Comparison of ENCODE assay signal across 24 mouse cellular contexts in genomic region chr8:89664911-89665689, GRCm38 (mm10).
A peak's percentile ranks its signal among the peaks of the same experiment; 100 is the strongest.
DNase-seq lines count a peak whose midpoint lies in the region; ATAC-seq and TF ChIP-seq lines count a peak whose summit lies in the region.
"Had no signal": no experiment of that assay in that cellular context is flagged by ENCODE, and none has a peak within 500 bp of the region (broad histone marks: within the 10 kb centered on the region; RNA-seq: fewer than 3 reads in every experiment).

No protein-coding gene starts in this region.

- H3K9me3 ChIP-seq in intestine, embryonic 15.5 days = no peaks in the 10 kb centered on the region
- no peaks in the 10 kb centered on the region for H3K9me3 ChIP-seq in intestine, postnatal 0 days (ENCODE audit: control insufficient read depth)
- H3K9me3 ChIP-seq in liver, embryonic 12.5 days (replicated peaks) = no peaks in the 10 kb centered on the region
- no peaks in the 10 kb centered on the region for H3K9me3 ChIP-seq in stomach, embryonic 15.5 days
- no peaks in the 10 kb centered on the region for H3K9me3 ChIP-seq in stomach, postnatal 0 days (ENCODE audit: control insufficient read depth, low read length)
- H3K9me3 ChIP-seq in limb, embryonic 10.5 days (replicated peaks) = no peaks in the 10 kb centered on the region
- H3K9me3 ChIP-seq: embryonic facial prominence, embryonic 13.5 days; embryonic facial prominence, embryonic 15.5 days; forebrain, embryonic 10.5 days; forebrain, embryonic 12.5 days had no signal

- no peak overlapping the region for H3K9ac ChIP-seq in intestine, embryonic 15.5 days
- H3K9ac ChIP-seq in intestine, postnatal 0 days (ENCODE audit: low read depth, low read length) = no peak overlapping the region
- no peak overlapping the region for H3K9ac ChIP-seq in liver, adult 2 months (ENCODE audit: low read depth, low read length)
- H3K9ac ChIP-seq in liver, embryonic 12.5 days = no peak overlapping the region
- no peak overlapping the region for H3K9ac ChIP-seq in stomach, embryonic 15.5 days
- no peak overlapping the region for H3K9ac ChIP-seq in stomach, postnatal 0 days (ENCODE audit: low read length)
- H3K9ac ChIP-seq: embryonic facial prominence, embryonic 13.5 days; embryonic facial prominence, embryonic 15.5 days; forebrain, embryonic 12.5 days had no signal

- no peak overlapping the region for H3K4me3 ChIP-seq in intestine, embryonic 15.5 days (replicated peaks)
- no peak overlapping the region for H3K4me3 ChIP-seq in intestine, postnatal 0 days (ENCODE audit: low read depth, low read length)
- H3K4me3 ChIP-seq in liver, adult 2 months (ENCODE audit: insufficient read depth, low read depth, low read length) = no peak overlapping the region
- no peak overlapping the region for H3K4me3 ChIP-seq in liver, embryonic 12.5 days
- no peak overlapping the region for H3K4me3 ChIP-seq in stomach, embryonic 15.5 days (replicated peaks)
- H3K4me3 ChIP-seq in stomach, postnatal 0 days (ENCODE audit: low read depth, low read length) = no peak overlapping the region
- no peak overlapping the region for H3K4me3 ChIP-seq in limb, embryonic 10.5 days
- H3K4me3 ChIP-seq: embryonic facial prominence, embryonic 13.5 days; embryonic facial prominence, embryonic 15.5 days; erythroblast, embryonic 14.5 days; forebrain, embryonic 10.5 days; forebrain, embryonic 12.5 days had no signal

- ATAC-seq in intestine, embryonic 15.5 days = peak; percentile 81
- no peak for ATAC-seq in intestine, postnatal 0 days
- no peak for ATAC-seq in liver, embryonic 12.5 days
- peak; percentile 39; the same call in 1 of the 2 replicates for ATAC-seq in stomach, embryonic 15.5 days (ENCODE audit: insufficient read depth, low FRiP score, low read depth)
- ATAC-seq in stomach, postnatal 0 days (ENCODE audit: low FRiP score, low TSS enrichment) = no peak
- ATAC-seq: forebrain, embryonic 14.5 days had no signal

- peaks cover 4% of the 10 kb centered on the region; the same call in 1 of the 2 replicates for H3K4me1 ChIP-seq in intestine, embryonic 15.5 days (replicated peaks)
- H3K4me1 ChIP-seq in intestine, postnatal 0 days (replicated peaks; ENCODE audit: control insufficient read depth, insufficient read depth, low read length) = no peaks in the 10 kb centered on the region
- H3K4me1 ChIP-seq in liver, adult 2 months (ENCODE audit: control insufficient read depth, insufficient read depth, low read length) = peaks cover 2% of the 10 kb centered on the region
- no peaks in the 10 kb centered on the region for H3K4me1 ChIP-seq in liver, embryonic 12.5 days
- no peaks in the 10 kb centered on the region for H3K4me1 ChIP-seq in stomach, embryonic 15.5 days
- no peaks in the 10 kb centered on the region for H3K4me1 ChIP-seq in stomach, postnatal 0 days (replicated peaks; ENCODE audit: control insufficient read depth, insufficient read depth)
- H3K4me1 ChIP-seq in limb, embryonic 10.5 days = peaks cover 13% of the 10 kb centered on the region
- H3K4me1 ChIP-seq: embryonic facial prominence, embryonic 15.5 days; forebrain, embryonic 12.5 days had no signal

- H3K36me3 ChIP-seq in intestine, embryonic 15.5 days = no peaks in the 10 kb centered on the region
- H3K36me3 ChIP-seq in intestine, postnatal 0 days (ENCODE audit: control insufficient read depth, insufficient read depth) = no peaks in the 10 kb centered on the region
- no peaks in the 10 kb centered on the region for H3K36me3 ChIP-seq in liver, adult 2 months (ENCODE audit: control insufficient read depth, insufficient read depth, low read length)
- H3K36me3 ChIP-seq in liver, embryonic 12.5 days = no peaks in the 10 kb centered on the region
- no peaks in the 10 kb centered on the region for H3K36me3 ChIP-seq in stomach, embryonic 15.5 days
- no peaks in the 10 kb centered on the region for H3K36me3 ChIP-seq in stomach, postnatal 0 days (ENCODE audit: control insufficient read depth, insufficient read depth, low read length)
- no peaks in the 10 kb centered on the region for H3K36me3 ChIP-seq in limb, embryonic 10.5 days
- H3K36me3 ChIP-seq: embryonic facial prominence, embryonic 13.5 days; embryonic facial prominence, embryonic 15.5 days; forebrain, embryonic 10.5 days; forebrain, embryonic 12.5 days had no signal

- TF ChIP-seq POLR2A in liver, adult 2 months (IDR thresholded peaks at IDR 0.05; ENCODE audit: extremely low read depth, insufficient read depth, low read length) = no peak

- no peak overlapping the region for H3K27ac ChIP-seq in intestine, embryonic 15.5 days
- no peak overlapping the region for H3K27ac ChIP-seq in intestine, postnatal 0 days (ENCODE audit: low read depth, low read length)
- H3K27ac ChIP-seq in liver, adult 2 months (replicated peaks; ENCODE audit: insufficient read depth, low read depth, low read length) = no peak overlapping the region
- no peak overlapping the region for H3K27ac ChIP-seq in liver, embryonic 12.5 days
- no peak overlapping the region for H3K27ac ChIP-seq in stomach, embryonic 15.5 days
- H3K27ac ChIP-seq in stomach, postnatal 0 days (replicated peaks) = no peak overlapping the region
- 0 out of 2 replicates have a peak overlapping the region, but pooled peaks have one; percentile 5 for H3K27ac ChIP-seq in limb, embryonic 10.5 days
- H3K27ac ChIP-seq: embryonic facial prominence, embryonic 13.5 days; embryonic facial prominence, embryonic 15.5 days; forebrain, embryonic 10.5 days; forebrain, embryonic 12.5 days had no signal

- H3K79me2 ChIP-seq in liver, adult 2 months (ENCODE audit: control insufficient read depth, insufficient read depth, low read length) = no peaks in the 10 kb centered on the region

- WGBS in intestine, embryonic 15.5 days = 59% methylated on average over 9 of the region's 9 CpGs
- 37% methylated on average over 9 of the region's 9 CpGs for WGBS in intestine, postnatal 0 days
- WGBS in liver, adult 2 months = 51% methylated on average over 9 of the region's 9 CpGs
- 69% methylated on average over 9 of the region's 9 CpGs for WGBS in liver, embryonic 12.5 days (ENCODE audit: insufficient replicate concordance)
- 64% methylated on average over 9 of the region's 9 CpGs for WGBS in stomach, embryonic 15.5 days
- 56% methylated on average over 9 of the region's 9 CpGs for WGBS in stomach, postnatal 0 days
- WGBS in limb, embryonic 10.5 days = 89% methylated on average over 9 of the region's 9 CpGs

- no peaks in the 10 kb centered on the region for H3K27me3 ChIP-seq in intestine, embryonic 15.5 days (replicated peaks)
- no peaks in the 10 kb centered on the region for H3K27me3 ChIP-seq in intestine, postnatal 0 days (replicated peaks; ENCODE audit: control insufficient read depth, insufficient read depth, low read length)
- peaks cover under 1% of the 10 kb centered on the region; the same call in 1 of the 2 replicates for H3K27me3 ChIP-seq in liver, adult 2 months (ENCODE audit: control insufficient read depth, insufficient read depth, low read length)
- peaks cover 4% of the 10 kb centered on the region; the same call in 1 of the 2 replicates for H3K27me3 ChIP-seq in liver, embryonic 12.5 days (replicated peaks)
- H3K27me3 ChIP-seq in stomach, embryonic 15.5 days (replicated peaks) = no peaks in the 10 kb centered on the region
- no peaks in the 10 kb centered on the region for H3K27me3 ChIP-seq in stomach, postnatal 0 days (ENCODE audit: control insufficient read depth, insufficient read depth, low read length)
- H3K27me3 ChIP-seq in limb, embryonic 10.5 days (ENCODE audit: low read depth, poor library complexity, severe bottlenecking) = peaks cover 16% of the 10 kb centered on the region
- H3K27me3 ChIP-seq: embryonic facial prominence, embryonic 15.5 days had no signal

- DNase-seq in liver, adult 2 months (ENCODE audit: extremely low read depth, low read depth, low spot score) = peak; percentile 56
- no peak for DNase-seq in stomach, postnatal 0 days (ENCODE audit: low spot score)
- no peak for DNase-seq in limb, embryonic 10.5 days (ENCODE audit: low spot score)
- no peak for DNase-seq in left cerebral cortex, postnatal 36 days (ENCODE audit: low spot score in 2 of 2)
- DNase-seq: adrenal gland, adult 2 months; adrenal gland, postnatal 10 days; adrenal gland, postnatal 25 days; cerebellum, adult 11 months; cerebellum, adult 18-20 months; cerebellum, adult 8-10 months; cerebellum, adult 9-11 months; cerebellum, postnatal 14 days; cerebellum, postnatal 36 days; embryo, embryonic 11 days had no signal

- TF ChIP-seq CTCF in intestine, postnatal 0 days (IDR thresholded peaks at IDR 0.05; ENCODE audit: low read depth) = no peak
- TF ChIP-seq CTCF in liver, adult 2 months (IDR thresholded peaks at IDR 0.05; ENCODE audit: low read depth, low read length) = no peak
- no peak for TF ChIP-seq CTCF in stomach, postnatal 0 days (IDR thresholded peaks at IDR 0.05; ENCODE audit: low read depth)

- TF ChIP-seq EP300 in stomach, postnatal 0 days (optimal IDR thresholded peaks at IDR 0.05) = no peak

- no peak overlapping the region for H3K4me2 ChIP-seq in intestine, embryonic 15.5 days (replicated peaks)
- H3K4me2 ChIP-seq in intestine, postnatal 0 days (replicated peaks; ENCODE audit: low read depth) = no peak overlapping the region
- no peak overlapping the region for H3K4me2 ChIP-seq in liver, embryonic 12.5 days
- H3K4me2 ChIP-seq in stomach, embryonic 15.5 days = no peak overlapping the region
- H3K4me2 ChIP-seq in stomach, postnatal 0 days (replicated peaks; ENCODE audit: low read depth) = no peak overlapping the region
- H3K4me2 ChIP-seq: embryonic facial prominence, embryonic 13.5 days; embryonic facial prominence, embryonic 15.5 days; forebrain, embryonic 12.5 days had no signal

- intact Hi-C loops in left cerebral cortex, postnatal 36 days (cut with DNase I) = no loop called here

Comparison
In these comparisons a context has a peak if more than half of its experiments do, and no peak if none do; other contexts are left out.
1. ATAC-seq: peak in intestine, embryonic 15.5 days (single experiment) and stomach, embryonic 15.5 days (single experiment); none in intestine, postnatal 0 days (single experiment), liver, embryonic 12.5 days (single experiment) and stomach, postnatal 0 days (single experiment).